Mouse (Mus musculus): ENCODE results near the gene Ankib1.
"Not testable (repeated sequence)": the region's sequence is repeated elsewhere in the genome, so short reads cannot be mapped to it uniquely, and the experiment has no call there.

The Ankib1 gene

DNA sequence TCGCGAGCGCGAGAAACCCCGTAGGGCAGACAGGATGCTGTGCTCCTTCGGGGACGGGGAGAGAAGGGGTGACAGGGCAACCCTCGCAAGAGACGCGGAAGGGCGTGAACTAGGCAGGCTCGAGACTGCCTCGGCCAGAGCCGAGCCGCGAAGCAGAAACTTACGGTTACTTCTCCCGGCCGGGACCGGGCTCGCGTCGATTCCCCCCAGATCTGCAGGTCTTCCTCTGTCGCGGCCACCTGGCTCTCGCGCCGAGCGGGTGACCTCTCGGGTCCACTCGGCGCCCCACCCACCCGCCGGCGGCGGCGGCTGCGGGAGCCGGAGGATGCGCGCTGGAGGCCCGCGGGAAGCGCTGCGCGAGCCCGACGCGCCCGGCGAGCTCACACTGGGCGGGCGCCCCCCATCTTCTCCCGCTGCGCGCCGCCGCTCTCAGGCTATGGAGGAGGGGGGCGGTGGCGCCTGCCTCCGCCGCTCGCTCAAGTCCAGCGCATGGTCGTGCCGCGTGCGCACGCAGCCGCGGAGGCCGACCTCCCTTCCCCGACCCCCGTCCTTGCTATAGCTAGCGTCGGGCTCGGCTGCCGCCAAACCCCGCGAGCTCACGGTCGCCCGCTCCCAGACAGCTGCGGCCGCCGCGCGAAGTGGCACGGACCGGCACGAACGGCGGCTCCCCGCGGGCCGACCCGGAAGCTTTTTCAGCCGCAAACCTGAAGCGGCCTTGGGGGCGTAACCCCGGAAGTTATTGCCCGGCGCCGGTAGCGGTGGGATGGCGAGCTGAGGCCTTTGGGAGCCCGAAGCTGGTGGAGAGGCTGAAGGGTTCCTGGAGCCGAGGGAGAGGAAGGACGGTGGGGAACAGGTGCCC, at the start of gene Ankib1, which contains the start of gene Krit1:
Gene Ankib1, minus strand, starts transcription at position 493 of the 859 bp plus-strand sequence.
Gene Krit1, plus strand, starts transcription at position 752 of the 859 bp plus-strand sequence.
- peak; percentile 83 for DNase-seq

DNA sequence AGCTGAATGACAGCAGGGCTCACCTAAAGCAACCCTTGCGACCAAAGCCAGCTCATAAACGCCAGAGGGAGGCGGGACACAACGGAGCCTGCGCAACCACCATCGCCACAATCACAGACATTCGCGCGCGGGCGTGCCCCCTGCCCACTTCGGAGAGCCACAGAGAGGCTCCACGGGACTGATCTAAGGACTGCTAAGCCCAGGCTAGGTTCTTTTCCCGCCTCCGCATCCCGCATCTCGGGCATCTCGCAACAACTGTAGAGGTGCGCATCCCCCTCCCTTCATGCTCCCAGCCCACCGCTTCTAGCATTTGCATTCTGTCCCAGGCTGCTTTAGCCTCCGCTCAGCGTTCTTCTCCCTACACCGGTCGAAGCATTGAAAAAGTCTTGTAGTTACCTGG, 42.3 kb upstream of the Ankib1 start, which contains the start of gene Lrrd1:
Gene Lrrd1, plus strand, starts transcription at position 148 of the 400 bp plus-strand sequence.
- DNase-seq, result no peak

DNA sequence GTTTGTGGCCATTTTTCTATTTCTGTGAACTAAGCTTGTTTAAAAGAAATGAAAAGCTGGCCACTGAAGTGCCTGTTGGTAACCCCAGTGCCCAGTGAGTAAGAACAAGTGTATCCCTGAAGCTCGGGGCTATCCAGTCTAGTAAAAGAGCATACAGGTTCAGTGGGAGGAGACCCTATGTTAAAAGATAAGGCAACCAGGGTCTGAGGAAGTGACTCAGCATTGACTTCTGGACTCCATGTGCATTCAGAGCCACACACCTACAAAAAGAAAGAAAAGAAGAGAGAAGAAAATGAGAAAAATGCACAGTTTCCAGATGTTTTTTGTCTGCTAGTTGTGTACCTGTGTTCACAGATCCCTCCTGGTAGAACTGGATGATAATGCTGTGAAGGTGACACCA, 31.4 kb upstream of the Ankib1 start:
- no peak for DNase-seq

DNA sequence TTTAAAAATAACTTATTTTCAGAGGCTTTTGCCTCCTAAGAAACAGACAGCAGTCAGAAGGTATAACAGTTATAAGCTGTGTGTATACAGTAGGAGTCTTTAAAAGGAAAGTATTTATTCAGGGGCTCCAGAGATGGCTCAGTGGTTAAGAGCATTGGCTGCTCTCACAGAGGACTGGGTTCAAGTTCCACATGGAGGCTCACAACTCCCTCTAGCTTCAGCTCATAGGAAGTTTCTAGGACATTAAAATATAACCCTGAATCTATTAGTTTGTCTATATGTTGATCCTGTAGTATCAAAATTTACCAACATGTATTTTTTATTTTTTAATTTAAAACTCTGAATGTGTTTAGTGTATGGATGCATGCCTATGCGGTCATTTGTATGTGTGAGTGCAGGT, 5.7 kb upstream of the Ankib1 start:
- no peak for DNase-seq

DNA sequence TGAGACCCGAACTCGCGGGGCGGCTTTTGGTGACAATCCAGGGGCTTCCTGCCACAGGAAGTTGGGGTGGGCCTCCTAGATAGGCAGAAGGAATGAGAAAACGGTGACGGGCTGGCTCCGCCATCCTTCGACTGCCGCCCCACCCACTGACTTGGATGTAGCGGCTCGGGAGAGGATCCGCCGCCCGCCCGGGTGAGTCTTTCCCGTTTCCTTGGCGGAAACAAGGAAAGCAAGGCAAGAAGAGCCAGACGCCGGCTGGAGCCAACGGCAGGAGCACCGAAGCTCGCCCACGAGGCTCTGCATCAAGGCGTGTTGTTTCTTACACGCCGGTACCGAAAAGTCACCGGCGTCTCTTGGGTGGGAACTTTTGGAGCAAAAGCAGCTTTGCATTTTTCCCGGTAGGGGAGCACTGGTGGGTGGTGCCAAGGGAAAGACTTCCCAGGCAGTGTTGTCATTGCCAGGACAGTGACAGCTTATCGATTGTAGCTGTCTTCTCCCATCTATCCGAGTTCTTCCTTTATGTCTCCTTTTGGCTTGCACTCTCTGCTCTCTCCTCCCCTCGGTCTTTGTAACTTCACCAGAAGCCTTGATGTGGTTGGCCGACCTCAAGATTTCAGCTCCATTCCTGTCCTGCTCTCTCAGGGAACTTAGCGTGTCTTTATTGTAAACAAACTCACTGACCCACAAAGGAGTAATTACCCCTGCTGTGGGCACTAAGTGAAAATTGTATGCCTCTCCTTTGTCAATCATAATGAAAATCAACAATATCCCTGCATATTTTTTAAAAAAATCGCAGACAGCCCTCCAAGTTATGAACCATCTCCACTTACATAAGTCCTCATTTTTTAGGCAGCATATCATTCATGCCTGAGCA, 804 bp upstream of the Ankib1 start:
- no peak for DNase-seq

DNA sequence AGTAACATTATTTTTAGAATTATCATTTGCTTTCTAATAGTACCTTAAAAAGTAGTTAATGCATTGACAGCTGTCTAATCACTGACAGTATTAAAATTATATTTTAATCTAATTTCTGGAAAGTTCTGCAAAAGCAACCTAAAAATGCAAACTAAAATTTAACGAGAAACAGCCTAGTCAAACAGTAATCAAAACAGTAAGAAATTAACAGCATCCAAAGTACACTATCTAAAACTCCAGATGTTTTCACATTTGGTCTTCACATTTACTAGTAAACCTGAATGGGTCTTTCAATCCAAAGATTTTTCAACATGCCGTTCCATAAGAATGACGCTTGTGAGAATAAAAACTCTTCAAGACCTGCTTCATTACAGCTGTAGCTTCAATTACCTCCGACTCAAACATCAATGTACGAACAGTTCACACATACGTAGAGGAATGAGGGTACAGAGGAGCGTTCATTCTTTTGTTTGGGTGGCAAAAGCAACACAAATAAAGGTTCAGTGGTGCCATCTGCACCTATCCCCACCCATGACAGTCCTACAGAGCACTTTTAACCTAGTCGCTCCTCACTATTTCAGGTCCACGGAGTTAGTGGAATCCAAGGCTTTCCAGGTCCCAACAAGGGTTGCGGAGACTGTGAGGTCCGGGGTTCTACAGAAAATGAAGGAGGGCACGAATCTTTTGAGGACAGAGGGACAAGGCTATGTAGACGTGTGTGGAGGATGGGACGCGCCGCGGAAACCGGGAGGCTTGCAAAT, 873 bp downstream of the Ankib1 start:
- no peak for DNase-seq

DNA sequence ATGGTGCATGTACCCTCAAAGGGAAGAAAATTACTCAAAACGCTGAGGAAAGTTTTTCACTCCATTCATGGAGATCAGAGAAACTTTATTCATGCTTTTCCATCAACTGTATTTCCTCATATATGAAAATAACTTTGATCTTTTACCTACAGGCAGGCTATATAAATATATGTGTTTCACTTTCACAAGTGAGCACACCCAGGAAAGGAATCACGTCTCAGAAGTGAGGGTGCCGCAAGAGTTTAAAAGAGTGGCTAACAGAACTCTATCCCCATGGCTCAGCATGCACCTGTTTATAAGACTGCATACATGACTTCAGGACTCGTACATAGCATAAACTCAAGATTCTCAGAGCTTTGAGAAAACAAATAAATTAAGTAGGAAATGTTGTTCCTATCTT, 1.8 kb downstream of the Ankib1 start:
- no peak for DNase-seq

DNA sequence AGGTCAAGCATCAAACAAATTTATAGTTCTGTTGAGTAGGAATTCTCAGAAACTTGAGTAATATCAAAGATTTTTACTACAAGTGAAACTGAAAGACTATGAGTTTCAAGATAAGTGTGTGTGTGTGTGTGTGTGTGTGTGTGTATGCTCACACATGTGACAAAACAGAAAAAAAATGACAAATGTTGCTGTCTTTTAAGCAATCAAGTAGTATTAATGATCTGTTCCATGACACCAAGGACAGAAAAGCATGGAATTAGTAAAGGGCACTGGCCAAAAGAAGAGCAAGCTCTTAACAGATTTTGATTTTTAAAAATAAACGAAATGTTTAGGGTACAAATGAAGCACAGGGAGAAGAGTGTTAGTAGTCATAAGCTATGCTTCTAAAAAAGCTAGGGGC, 2.7 kb downstream of the Ankib1 start:
- DNase-seq, result no peak

DNA sequence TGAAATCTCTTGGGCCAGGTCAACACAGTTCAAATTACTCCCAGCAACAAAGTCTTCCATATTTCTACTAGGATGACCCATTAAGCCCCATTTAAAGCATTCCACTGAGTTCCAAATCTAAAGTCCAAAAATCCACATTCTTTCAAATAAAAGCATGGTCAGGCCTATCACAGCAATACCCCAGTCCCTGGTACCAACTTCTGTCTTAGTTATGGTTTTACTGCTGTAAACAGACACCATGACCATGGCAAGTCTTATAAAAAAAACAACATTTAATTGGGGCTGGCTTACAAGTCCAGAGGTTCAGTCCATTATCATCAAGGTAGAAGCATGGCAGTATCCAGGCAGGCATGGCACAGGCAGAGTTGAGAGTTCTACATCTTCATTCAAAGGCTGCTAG, 4.1 kb downstream of the Ankib1 start:
- DNase-seq, result peak; percentile 30

DNA sequence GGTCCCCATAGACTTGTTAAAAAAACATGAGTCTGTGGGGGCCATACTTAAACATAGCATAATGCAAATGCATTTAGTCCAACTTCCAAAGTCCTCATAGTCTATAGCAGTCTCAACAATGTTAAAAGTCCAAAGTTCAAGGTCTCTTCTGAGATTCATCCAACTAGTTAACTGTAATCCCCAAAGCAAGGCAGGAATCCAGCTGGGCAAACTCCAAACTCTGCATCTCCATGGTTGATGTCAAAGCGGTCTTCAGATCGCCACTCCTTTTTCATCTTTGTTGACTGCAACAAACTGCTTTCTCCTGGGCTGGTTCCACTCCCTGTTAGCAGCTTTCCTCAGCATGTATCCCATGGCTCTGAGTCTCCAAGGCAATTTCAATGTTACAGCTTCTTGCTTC, 5.6 kb downstream of the Ankib1 start:
- peak; percentile 41 for DNase-seq

DNA sequence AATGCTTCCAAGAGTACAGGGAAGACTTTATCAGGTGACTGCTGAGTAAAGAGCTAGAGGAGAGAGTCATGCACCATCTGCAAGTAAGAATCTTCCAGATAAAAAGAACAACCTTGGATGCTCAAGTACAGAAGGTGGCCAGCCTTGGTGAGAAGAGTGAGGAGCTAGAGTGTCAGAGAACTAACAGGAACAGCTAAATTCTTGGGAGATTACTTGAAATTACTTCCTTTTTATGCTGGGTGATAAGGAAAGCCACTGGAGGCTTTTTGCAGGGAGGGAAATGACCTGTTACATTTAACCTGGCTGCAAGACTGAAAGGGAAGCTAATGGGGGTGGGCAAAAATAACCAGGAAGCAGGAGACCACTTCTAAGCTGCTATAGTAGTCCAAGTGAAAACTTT, 11.7 kb downstream of the Ankib1 start:
- DNase-seq, result no peak

DNA sequence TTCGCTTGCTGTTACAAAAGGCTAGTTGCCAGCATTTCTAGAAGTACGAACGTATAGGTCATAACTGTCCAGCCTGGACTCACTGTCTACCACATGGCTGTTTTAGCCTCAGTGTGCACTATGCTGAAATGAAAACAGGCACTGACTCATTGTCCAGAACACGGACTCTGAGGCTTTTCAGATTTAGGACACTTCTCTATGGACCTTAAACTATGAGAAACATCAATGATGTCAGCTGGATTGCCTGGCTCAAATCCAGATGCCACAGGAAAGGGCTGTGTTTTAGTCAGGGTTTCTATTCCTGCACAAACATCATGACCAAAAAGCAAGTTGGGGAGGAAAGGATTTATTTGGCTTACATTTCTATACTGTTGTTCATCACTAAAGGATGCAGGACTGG, 15.2 kb downstream of the Ankib1 start:
- DNase-seq, result no peak

DNA sequence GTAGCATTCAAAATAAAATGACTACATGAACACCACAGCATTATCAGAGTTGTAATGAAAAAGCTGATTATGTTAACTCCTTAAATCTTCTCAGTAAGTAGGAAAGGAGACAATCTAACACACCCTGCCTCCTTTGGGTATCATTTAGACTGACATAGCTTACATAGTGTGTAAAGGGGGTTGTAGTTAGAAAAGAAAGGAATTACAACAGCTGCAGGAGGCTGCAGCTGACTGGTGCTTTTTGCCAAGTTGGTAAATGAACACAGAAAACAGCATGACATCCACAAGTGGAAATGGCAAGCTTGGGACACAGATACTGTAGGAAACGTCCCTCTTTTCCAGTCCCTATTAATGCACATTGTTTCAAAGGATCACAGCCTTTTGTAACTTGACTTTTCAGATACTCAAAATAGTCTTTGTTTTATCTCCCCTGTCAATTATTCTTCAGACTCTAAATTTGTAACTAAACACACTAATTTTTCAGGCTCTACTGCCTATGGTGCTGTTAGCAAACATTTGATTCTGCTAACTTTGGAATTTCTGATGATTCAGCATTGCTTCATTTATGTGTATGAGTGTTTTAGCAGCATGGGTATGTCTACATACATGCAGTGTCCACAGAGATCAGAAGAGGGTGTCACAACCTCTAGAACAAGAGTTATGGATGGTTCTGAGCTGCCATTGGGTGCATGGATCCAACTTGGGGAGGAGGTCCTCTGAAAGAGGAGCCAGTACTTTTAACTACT, 17.8 kb downstream of the Ankib1 start:
- no peak for DNase-seq

DNA sequence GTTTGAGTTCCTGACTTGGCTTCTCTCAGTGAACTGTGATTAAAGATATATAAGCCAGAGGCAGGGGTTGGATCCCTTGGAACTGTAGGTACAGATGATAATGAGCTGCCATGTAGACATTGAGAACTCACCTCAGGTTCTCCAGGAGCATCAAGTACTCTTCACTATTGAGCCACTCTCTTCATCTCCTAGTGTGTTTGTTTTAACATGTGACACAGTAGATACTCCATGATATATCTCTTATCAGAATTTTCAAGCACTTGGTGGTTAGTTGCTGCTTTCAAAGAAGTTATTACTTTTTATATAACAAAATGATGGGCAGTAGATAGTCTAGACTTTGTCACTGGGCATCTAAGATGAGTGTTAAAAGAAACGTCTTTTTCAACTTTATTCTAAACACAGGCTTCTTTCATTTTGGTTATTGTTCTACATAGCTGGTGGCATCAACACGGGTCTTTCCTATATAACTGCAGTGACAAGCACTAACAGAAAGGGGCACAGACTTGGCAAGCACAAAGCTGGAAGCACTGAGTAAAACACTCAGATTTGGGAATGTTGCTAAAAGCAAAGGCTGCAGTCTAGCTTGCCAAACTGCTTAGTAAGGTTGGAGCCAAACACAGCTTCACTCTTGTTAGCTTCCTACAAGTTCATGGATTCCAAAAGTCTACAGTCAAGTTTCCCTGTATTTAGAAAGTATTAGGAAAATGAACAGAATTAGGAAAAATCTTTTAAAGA, 18.6 kb downstream of the Ankib1 start:
- DNase-seq, result no peak

DNA sequence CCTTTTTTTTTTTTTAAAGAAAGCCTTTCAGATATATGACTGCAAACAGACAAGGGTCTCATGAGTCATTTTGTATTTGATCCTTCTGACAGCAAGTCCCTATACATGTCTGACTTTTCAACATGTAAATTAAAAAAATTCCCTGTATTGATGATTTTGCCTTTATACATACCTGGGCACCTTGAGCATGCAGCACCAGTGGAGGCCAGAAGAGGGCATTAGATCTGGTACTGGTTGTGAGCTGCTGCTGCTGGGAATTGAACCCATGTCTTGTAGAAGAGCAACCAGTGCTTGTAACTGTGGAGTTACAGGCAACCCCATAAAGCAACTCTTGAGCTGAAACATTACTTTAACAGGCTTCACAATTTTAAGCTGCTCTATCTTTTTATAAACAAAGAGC, 20.1 kb downstream of the Ankib1 start:
- no peak for DNase-seq

DNA sequence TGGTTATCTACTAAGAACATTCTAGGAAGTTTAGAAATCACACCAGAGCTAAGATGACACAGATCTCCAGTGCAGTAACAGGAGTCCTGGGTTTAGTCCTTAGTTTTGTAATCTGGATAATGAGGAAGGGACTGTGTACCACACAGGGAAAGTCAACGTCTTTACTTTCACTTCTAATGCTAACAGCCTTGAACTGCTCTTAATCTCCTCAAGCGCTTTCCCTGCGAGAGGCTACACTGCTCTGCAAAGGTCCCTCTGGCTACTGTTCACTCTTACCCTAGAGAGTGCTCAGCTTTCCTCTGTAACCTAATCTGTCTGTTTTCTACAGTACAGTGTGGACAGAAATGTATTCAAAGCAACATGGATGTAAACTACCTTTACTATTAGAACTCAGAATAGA, 30.7 kb downstream of the Ankib1 start:
- no peak for DNase-seq

DNA sequence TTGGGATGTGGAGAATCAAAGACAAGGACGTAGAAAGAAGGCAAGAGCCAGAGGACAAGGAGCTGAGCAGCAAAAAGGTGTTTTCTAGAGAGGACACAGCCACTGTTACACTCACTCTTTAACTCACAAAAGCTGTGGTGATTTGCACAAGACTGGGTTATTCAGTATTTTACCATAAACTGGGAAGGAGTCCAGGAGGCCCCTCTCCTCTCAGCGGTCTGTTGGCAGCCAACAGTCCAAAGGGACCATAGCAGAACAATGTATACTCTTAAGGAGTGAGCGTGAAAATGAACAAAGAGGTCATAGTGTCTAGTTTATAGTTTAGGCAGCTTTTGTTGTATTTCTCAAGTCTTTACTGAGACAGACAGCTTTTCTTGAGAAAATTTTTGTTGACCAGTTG, 31.2 kb downstream of the Ankib1 start:
- DNase-seq, result no peak

DNA sequence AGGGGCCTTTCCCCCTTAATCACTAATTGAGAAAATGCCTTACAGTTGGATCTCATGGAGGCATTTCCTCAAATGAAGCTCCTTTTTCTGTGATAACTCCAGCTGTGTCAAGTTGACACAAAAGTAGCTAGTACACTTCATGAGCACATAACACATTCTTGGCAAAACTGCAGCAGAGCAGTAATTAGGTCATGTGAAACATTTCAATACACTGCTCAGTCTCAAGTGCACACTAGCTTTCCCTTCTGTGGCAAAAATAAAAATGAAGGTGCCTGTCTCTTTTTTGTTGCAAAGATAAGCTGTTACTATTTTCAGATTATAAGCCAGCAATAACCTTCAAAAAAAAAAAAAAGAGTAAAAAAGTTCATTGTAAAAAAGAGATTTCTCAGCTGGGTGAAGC, 52.2 kb downstream of the Ankib1 start:
- not testable (repeated sequence) for DNase-seq

DNA sequence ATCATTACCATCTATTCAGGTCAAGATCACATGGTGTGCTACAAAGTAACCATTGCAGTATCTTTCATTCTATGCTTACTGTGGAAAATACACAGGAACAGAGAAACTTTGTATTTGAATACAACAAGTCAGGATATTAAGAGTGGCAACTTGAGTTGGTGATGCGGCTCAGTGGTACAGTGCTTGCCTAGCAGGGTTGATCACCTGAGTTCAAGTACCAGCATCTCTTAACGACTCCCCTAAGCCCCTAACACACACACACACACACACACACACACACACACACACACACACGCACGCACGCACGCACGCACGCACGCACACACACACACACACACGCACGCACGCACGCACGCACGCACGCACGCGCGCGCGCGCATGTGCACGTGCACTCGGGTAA, 69.9 kb downstream of the Ankib1 start:
- DNase-seq, result not testable (repeated sequence)

DNA sequence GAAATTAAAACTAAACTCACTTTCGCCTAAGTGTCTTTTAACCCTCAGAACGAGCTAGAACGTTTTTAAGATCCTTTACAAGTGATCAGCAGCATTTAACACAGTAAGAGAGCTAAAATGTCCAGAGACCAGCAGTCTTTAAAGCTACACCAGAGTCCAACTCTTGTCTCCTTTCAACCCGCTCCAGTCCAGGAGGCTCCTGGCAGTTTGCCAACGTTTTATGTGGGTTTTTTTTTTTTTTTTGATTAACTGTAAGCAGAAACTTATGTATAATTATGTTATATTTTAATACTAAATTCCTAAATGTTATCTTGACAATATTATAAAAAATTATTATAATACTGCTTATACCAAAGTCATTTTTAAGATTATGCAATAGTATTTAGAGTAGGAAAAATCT, 73.9 kb downstream of the Ankib1 start:
- DNase-seq, result no peak

DNA sequence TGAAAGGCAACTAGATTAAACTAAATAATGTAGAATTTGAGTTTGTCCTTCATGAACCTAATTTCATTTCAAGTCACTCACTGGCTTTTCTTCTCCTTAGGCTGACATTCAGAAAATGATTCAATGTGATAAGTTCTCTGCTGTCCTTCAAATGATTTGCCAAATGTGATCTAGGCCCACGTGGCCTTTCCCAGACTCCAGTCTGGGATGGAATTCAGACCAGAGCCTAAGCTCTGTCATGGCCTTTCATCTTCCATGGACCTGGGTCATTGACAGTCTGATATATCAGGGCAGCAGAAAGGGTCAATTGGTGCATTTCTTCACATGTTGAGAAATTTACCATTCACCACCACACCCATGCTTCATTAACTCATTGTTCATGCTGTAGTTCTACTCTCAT, 77.2 kb downstream of the Ankib1 start:
- DNase-seq, result no peak

DNA sequence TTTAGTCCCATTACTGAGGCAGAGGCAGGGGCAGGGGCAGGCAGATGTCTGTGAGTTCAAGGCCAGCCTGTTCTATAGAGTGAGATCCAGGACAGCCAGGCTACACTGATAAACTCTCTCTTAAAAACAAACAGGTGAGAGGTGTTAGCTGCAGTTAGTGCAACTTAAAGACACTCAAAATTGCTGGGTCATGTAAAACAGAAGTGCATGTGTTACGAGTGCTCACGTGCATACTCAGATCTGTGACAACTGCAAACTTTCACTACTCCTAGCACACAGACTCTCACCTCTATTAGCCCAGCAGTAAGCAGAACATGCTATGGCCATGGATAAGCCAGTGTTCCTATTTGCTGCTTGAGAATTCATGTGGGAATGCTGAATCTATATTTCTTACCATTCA, 79.3 kb downstream of the Ankib1 start:
- DNase-seq, result no peak

Data from kidney, adult 11 months (tissue).